Mouse (Mus musculus): ENCODE results near the gene Epas1. TPM values are rescaled to one million over a fixed set of nuclear protein-coding genes. Genes with fewer than 3 reads are reported as not detected.
A peak's percentile ranks its signal among the peaks of the same experiment; 100 is the strongest.

Epas1 gene
- total RNA-seq (2021), result 10 to 100 TPM; 83.0 to 84.1 TPM
- long read RNA-seq, full-length matches to known transcripts, result 102 of 134 reads
- long read RNA-seq, partial matches to known transcripts, result 29 of 134 reads
- long read RNA-seq, other reads (novel, unspliced or antisense), result 3 of 134 reads

GRCm38 (mm10) chr17:86753130-86753821 is at the start of gene Epas1:
TSS of gene Epas1 (plus strand) at chr17:86753700.
- peak; percentile 19 to 67 for DNase-seq (ENCODE audit: low spot score in 2 of 2)

- DNase-seq (ENCODE audit: low spot score in 2 of 2), result no peak
Observed at GRCm38 (mm10) chr17:86705236-86705635, 48.3 kb upstream of the Epas1 start.

GRCm38 (mm10) chr17:86706467-86706866 is 47.0 kb upstream of the Epas1 start:
- DNase-seq (ENCODE audit: low spot score in 2 of 2), result no peak

- DNase-seq (ENCODE audit: low spot score in 2 of 2), result no peak
Observed at GRCm38 (mm10) chr17:86709803-86710202, 43.7 kb upstream of the Epas1 start.

- DNase-seq (ENCODE audit: low spot score in 2 of 2), result no peak
Observed at GRCm38 (mm10) chr17:86710379-86710778, 43.1 kb upstream of the Epas1 start.

GRCm38 (mm10) chr17:86711949-86712348 is 41.6 kb upstream of the Epas1 start:
- no peak for DNase-seq (ENCODE audit: low spot score in 2 of 2)

GRCm38 (mm10) chr17:86712601-86713000 is 40.9 kb upstream of the Epas1 start:
- no peak for DNase-seq (ENCODE audit: low spot score in 2 of 2)

GRCm38 (mm10) chr17:86713591-86713990 is 39.9 kb upstream of the Epas1 start:
- DNase-seq (ENCODE audit: low spot score in 2 of 2), result no peak

- DNase-seq (ENCODE audit: low spot score in 2 of 2), result peak; percentile 42 to 63
Observed at GRCm38 (mm10) chr17:86724786-86725415, 28.6 kb upstream of the Epas1 start.

GRCm38 (mm10) chr17:86726480-86726879 is 27.0 kb upstream of the Epas1 start:
- DNase-seq (ENCODE audit: low spot score in 2 of 2), result no peak

- no peak for DNase-seq (ENCODE audit: low spot score in 2 of 2)
Observed at GRCm38 (mm10) chr17:86727031-86727430, 26.5 kb upstream of the Epas1 start.

GRCm38 (mm10) chr17:86731273-86731672 is 22.2 kb upstream of the Epas1 start:
- no peak for DNase-seq (ENCODE audit: low spot score in 2 of 2)

GRCm38 (mm10) chr17:86732024-86732423 is 21.5 kb upstream of the Epas1 start:
- DNase-seq (ENCODE audit: low spot score in 2 of 2), result no peak

GRCm38 (mm10) chr17:86732522-86732921 is 21.0 kb upstream of the Epas1 start:
- no peak for DNase-seq (ENCODE audit: low spot score in 2 of 2)

- no peak for DNase-seq (ENCODE audit: low spot score in 2 of 2)
Observed at GRCm38 (mm10) chr17:86733644-86734043, 19.9 kb upstream of the Epas1 start.

GRCm38 (mm10) chr17:86738477-86738876 is 15.0 kb upstream of the Epas1 start:
- DNase-seq (ENCODE audit: low spot score in 2 of 2), result no peak

- no peak for DNase-seq (ENCODE audit: low spot score in 2 of 2)
Observed at GRCm38 (mm10) chr17:86743351-86743941, 10.1 kb upstream of the Epas1 start.

- DNase-seq (ENCODE audit: low spot score in 2 of 2), result no peak
Observed at GRCm38 (mm10) chr17:86744943-86745342, 8.6 kb upstream of the Epas1 start.

- DNase-seq (ENCODE audit: low spot score in 2 of 2), result no peak
Observed at GRCm38 (mm10) chr17:86751373-86751871, 2.1 kb upstream of the Epas1 start.

- peak in 1 of 2 experiments; percentile 3 for DNase-seq (ENCODE audit: low spot score in 2 of 2)
Observed at GRCm38 (mm10) chr17:86753931-86754805, 668 bp downstream of the Epas1 start.
